Mouse (Mus musculus) forebrain, embryonic 14.5 days (tissue): Measurements from ENCODE around the gene Tnfrsf23. TPM values are rescaled to one million over a fixed set of nuclear protein-coding genes. Genes with fewer than 3 reads are reported as not detected.
"Not testable (repeated sequence)": the region's sequence is repeated elsewhere in the genome, so short reads cannot be mapped to it uniquely, and the experiment has no call there.

Experiments used
- ATAC-seq: fragments of 200-750 bp; cut with Nextera tagmentation; 2 replicates; pipeline ENCODE4 v1.8.0; 2017; ENCODE audit warnings: mild to moderate bottlenecking, moderate library complexity
- DNase-seq: peaks from one replicate; pipeline ENCODE4 v3.0.0-alpha.2; 2015; ENCODE audit warnings: low spot score
- H3K27ac ChIP-seq: fragments of 300-500 bp; sonication (generic); 2 replicates; pipeline ENCODE4 v1.5.1; 2014; ENCODE audit warnings: low read depth, mild to moderate bottlenecking, control low read depth, low read length, moderate library complexity
- H3K27me3 ChIP-seq: fragments of 300-500 bp; sonication (generic); replicated peaks from 2 replicates; pipeline ENCODE4 v1.6.1; 2014; ENCODE audit warnings: low read length, control low read depth, mixed read lengths; ENCODE audit not compliant: control insufficient read depth, insufficient read depth
- H3K36me3 ChIP-seq: fragments of 300-500 bp; sonication (generic); 2 replicates; pipeline ENCODE4 v1.6.1; 2014; ENCODE audit warnings: low read length, control low read depth; ENCODE audit not compliant: control insufficient read depth, insufficient read depth
- H3K4me1 ChIP-seq: fragments of 300-500 bp; sonication (generic); 2 replicates; pipeline ENCODE4 v1.6.1; 2014; ENCODE audit warnings: antibody characterized with exemption, low read length, control low read depth; ENCODE audit not compliant: control insufficient read depth, insufficient read depth
- H3K4me2 ChIP-seq: fragments of 300-500 bp; sonication (generic); 2 replicates; pipeline ENCODE4 v1.6.1; 2014; ENCODE audit warnings: mild to moderate bottlenecking, control low read depth, low read length
- H3K4me3 ChIP-seq: fragments of 300-500 bp; sonication (generic); 2 replicates; pipeline ENCODE4 v1.5.1; 2014; ENCODE audit warnings: low read depth, low read length, control low read depth
- H3K9ac ChIP-seq: fragments of 300-500 bp; sonication (generic); 2 replicates; pipeline ENCODE4 v1.6.1; 2014; ENCODE audit warnings: mild to moderate bottlenecking, low read length, control low read depth, moderate library complexity
- H3K9me3 ChIP-seq: fragments of 300-500 bp; sonication (generic); replicated peaks from 2 replicates; pipeline ENCODE4 v1.6.1; 2016; ENCODE audit warnings: low read length, control low read depth, mixed read lengths; ENCODE audit not compliant: control insufficient read depth
- WGBS: fragments of 180-500 bp; shearing (Covaris S2); extraction: QIAGEN DNeasy Blood & Tissue Kit; methylation state at CpG from one replicate; pipeline ENCODE4 v1.1.7; 2014; 5-methylcytosine and 5-hydroxymethylcytosine counted together
- polyA plus RNA-seq: library from polyadenylated mRNA; unstranded; fragments of >200 nt; fragmentation: Nextera tagmentation; extraction: Ambion mirVana; gene quantifications from 2 replicates; pipeline ENCODE4 v1.2.1, GENCODE M21; 2014

Gene Tnfrsf23
- polyA plus RNA-seq, 1 experiment from 2014 or later: 0.24 TPM

GRCm38 (mm10) chr7:143689946-143690345, 4.3 kb upstream of the Tnfrsf23 start:
- H3K36me3 ChIP-seq: peaks cover 59% of the 10 kb centered on the region
- H3K27ac ChIP-seq: no peak overlapping the region
- WGBS: 80% methylated on average over 4 of the region's 4 CpGs
- H3K4me1 ChIP-seq: no peaks in the 10 kb centered on the region; the same call in 1 of the 2 replicates
- H3K9me3 ChIP-seq: no peaks in the 10 kb centered on the region
- ATAC-seq: no peak
- no peak overlapping the region for H3K4me2 ChIP-seq
- no peak overlapping the region for H3K9ac ChIP-seq
- DNase-seq: no peak
- H3K4me3 ChIP-seq: no peak overlapping the region
- H3K27me3 ChIP-seq: no peaks in the 10 kb centered on the region

DNA sequence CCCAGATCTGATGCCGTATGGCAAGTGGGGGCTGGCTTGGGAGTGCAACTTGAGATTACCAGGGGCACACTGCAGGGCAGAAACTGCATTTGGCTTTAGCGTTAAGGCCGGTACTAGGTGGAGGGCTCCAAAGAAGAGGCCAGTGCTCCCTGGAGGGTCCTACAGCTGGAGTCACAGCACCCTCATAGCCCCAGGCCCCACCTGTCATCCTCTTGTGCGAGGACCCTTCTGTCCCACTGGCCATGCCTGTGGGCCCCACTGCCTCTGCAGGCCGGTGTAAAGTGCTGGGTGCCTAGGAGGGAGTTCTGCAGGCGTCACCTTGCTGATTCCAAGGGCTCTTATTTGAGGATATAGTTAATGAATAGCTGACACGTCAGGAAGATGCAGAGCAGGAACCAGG, 3.8 kb upstream of the Tnfrsf23 start:
- Histone ChIP-seq H3K9me3 (no peaks in the 10 kb centered on the region), H3K9ac (no peak overlapping the region), H3K4me2 (no peak overlapping the region), H3K27ac (no peak overlapping the region), H3K4me3 (no peak overlapping the region), H3K27me3 (no peaks in the 10 kb centered on the region), H3K4me1 (no peaks in the 10 kb centered on the region; the same call in 1 of the 2 replicates), H3K36me3 (peaks cover 55% of the 10 kb centered on the region)
- no peak for ATAC-seq
- WGBS: 85% methylated on average over 7 of the region's 7 CpGs
- DNase-seq: no peak

- not testable (repeated sequence) for ATAC-seq, H3K4me1 ChIP-seq, H3K27ac ChIP-seq, DNase-seq, H3K4me3 ChIP-seq, H3K9me3 ChIP-seq, H3K27me3 ChIP-seq, H3K9ac ChIP-seq, H3K4me2 ChIP-seq
- 93% methylated on average over 3 of the region's 3 CpGs for WGBS
- H3K36me3 ChIP-seq: peaks cover 28% of the 10 kb centered on the region
Observed at GRCm38 (mm10) chr7:143686676-143687075, 1.0 kb upstream of the Tnfrsf23 start.

DNA sequence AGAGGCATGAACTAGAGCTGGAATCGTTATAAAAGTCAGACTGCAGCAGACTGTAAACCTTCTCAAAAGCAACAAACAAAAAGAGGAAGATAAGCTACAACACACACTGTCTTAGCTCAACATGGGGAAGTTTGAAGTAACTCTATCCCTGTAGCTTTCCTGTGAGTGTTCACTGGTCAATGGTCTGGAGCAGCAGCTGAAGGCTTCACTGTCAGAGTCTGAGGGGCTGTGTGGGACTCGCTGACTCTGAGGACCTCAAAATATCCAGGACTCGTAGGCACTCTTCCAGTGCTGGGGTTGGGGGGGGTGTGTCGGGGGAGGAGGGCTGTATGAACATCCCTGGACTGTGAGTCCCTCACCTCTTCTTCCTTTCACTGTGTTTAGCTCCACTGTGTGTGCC, 519 bp upstream of the Tnfrsf23 start:
- H3K9me3 ChIP-seq, ATAC-seq, H3K27ac ChIP-seq, H3K4me2 ChIP-seq, H3K4me3 ChIP-seq, H3K27me3 ChIP-seq, H3K9ac ChIP-seq, H3K4me1 ChIP-seq, DNase-seq: not testable (repeated sequence)
- WGBS: 56% methylated on average over 4 of the region's 4 CpGs
- H3K36me3 ChIP-seq: peaks cover 23% of the 10 kb centered on the region

- H3K27ac ChIP-seq, H3K4me2 ChIP-seq, H3K36me3 ChIP-seq, H3K4me3 ChIP-seq, ATAC-seq, H3K27me3 ChIP-seq, DNase-seq, H3K9me3 ChIP-seq, H3K9ac ChIP-seq, H3K4me1 ChIP-seq: not testable (repeated sequence)
- WGBS: 82% methylated on average over 1 of the region's 2 CpGs
Observed at GRCm38 (mm10) chr7:143684569-143684968, 1.1 kb downstream of the Tnfrsf23 start.

DNA sequence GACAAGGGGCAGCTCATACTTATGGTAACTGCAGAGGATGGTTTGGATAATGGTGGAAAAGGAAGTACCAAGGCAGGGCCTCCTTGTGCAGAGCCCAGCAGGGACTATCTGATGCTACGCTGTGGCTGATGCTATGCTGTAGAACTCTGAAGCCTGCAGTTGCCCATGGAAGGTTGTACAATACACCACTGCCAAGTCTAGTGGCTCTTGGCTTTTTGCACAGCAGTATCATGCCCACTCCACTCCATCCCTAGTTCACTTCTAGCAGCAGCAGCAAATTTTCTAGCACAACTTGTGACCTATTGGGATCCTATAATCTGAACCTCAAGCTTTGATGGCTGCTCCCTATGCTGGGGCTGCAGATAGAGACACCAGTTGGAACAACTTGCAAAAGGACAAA, 4.1 kb downstream of the Tnfrsf23 start:
- WGBS: 81% methylated on average over 1 of the region's 1 CpGs
- H3K27ac ChIP-seq: no peak overlapping the region
- H3K27me3 ChIP-seq: no peaks in the 10 kb centered on the region
- H3K36me3 ChIP-seq: no peaks in the 10 kb centered on the region
- DNase-seq: no peak
- H3K9me3 ChIP-seq: no peaks in the 10 kb centered on the region
- ATAC-seq: no peak
- H3K4me1 ChIP-seq: no peaks in the 10 kb centered on the region; the same call in 1 of the 2 replicates
- H3K4me3 ChIP-seq: no peak overlapping the region
- H3K9ac ChIP-seq: no peak overlapping the region
- no peak overlapping the region for H3K4me2 ChIP-seq

DNA sequence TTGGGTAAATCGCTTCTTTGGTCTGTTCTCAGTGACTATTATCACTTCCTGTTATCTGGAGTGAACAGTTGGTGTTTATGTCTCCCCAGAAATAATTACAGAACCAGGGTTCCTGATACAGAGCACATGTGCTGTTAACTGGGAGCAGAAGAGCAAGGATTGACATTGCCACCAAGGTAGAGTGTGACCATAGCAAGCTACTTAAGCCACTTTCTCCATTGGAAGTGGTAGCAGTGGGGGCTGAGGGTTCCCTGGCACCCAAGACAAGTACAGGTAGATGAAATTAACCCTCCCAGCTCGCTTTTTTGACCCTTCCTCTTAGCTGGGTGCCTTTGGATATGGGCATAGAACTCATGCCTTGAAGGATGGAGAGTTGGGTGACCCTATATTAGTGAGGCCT, 4.8 kb downstream of the Tnfrsf23 start:
- not testable (repeated sequence) for H3K4me1 ChIP-seq, H3K36me3 ChIP-seq, H3K27ac ChIP-seq, H3K4me2 ChIP-seq, H3K4me3 ChIP-seq, H3K9ac ChIP-seq, H3K9me3 ChIP-seq, H3K27me3 ChIP-seq, DNase-seq, ATAC-seq
- 48% methylated on average over 2 of the region's 2 CpGs for whole genome bisulfite sequencing

GRCm38 (mm10) chr7:143679650-143680049, 6.0 kb downstream of the Tnfrsf23 start:
- H3K4me2 ChIP-seq, DNase-seq, ATAC-seq, H3K9me3 ChIP-seq, H3K27ac ChIP-seq, H3K36me3 ChIP-seq, H3K27me3 ChIP-seq, H3K4me3 ChIP-seq, H3K4me1 ChIP-seq, H3K9ac ChIP-seq: not testable (repeated sequence)
- 80% methylated on average over 2 of the region's 2 CpGs for WGBS

DNA sequence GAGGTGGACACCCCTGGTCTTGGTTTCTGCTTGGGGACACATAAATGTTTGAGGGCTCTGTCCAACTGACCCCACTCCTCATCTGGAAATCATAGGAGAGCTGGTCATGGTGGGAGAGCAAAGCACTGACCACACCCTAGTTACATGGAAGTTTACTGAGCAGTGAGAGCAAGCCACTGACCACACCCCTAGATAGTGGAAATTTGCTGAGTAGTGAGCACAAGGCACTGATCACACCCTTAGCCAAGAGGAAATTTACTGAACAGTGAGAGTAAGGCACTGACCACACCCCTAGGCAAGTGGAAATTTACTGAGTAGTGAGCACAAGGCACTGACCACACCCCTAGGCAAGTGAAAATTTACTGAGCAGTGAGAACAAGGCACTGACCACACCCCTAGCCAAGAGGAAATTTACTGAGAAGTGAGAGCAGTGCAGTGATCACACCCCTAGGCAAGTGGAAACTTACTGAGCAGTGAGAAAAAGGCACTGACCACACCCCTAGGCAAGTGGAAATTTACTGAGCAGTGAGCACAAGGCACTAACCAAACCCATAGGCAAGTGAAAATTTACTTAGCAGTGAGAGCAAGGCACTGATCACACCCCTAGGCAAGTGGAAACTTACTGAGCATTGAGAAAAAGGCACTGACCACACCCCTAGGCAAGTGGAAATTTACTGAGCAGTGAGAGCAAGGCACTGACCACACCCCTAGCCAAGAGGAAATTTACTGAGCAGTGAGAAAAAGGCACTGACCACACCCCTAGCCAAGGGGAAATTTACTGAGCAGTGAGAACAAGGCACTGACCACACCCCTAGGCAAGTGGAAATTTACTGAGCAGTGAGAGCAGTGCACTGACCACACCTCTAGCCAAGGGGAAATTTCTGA, 19.0 kb downstream of the Tnfrsf23 start:
- no peak for ATAC-seq
- Histone ChIP-seq H3K4me3 (no peak overlapping the region), H3K9me3 (no peaks in the 10 kb centered on the region)

More for the DNA sequence above, 19.0 kb downstream of the Tnfrsf23 start:
- no peak overlapping the region for H3K9ac ChIP-seq
- H3K4me2 ChIP-seq: no peak overlapping the region
- no peak overlapping the region for H3K27ac ChIP-seq
- DNase-seq: no peak
- H3K36me3 ChIP-seq: no peaks in the 10 kb centered on the region
- H3K27me3 ChIP-seq: no peaks in the 10 kb centered on the region
- H3K4me1 ChIP-seq: no peaks in the 10 kb centered on the region
